Mouse (Mus musculus) gastrocnemius, postnatal 36 days (tissue): Measurements from ENCODE around the gene Gng4. TPM values are rescaled to one million over a fixed set of nuclear protein-coding genes. Genes with fewer than 3 reads are reported as not detected.

Source experiments
- DNase-seq, 2 experiments: peaks; one replicate each; pipeline ENCODE4 v3.0.0; 2022
- intact Hi-C: fragments of 180-260 bp; cut with DNase I; formaldehyde crosslinking; loops from one replicate; pipeline ENCODE4 v1.15.1; 2025
- total RNA-seq, 2 experiments: library from RNA; stranded (reverse); gene quantifications; 2 replicates each; pipeline ENCODE4 v1.2.3; 2021

The Gng4 gene
- total RNA-seq, 2 experiments from 2014 or later, result 0.10 to 0.47 TPM

DNA sequence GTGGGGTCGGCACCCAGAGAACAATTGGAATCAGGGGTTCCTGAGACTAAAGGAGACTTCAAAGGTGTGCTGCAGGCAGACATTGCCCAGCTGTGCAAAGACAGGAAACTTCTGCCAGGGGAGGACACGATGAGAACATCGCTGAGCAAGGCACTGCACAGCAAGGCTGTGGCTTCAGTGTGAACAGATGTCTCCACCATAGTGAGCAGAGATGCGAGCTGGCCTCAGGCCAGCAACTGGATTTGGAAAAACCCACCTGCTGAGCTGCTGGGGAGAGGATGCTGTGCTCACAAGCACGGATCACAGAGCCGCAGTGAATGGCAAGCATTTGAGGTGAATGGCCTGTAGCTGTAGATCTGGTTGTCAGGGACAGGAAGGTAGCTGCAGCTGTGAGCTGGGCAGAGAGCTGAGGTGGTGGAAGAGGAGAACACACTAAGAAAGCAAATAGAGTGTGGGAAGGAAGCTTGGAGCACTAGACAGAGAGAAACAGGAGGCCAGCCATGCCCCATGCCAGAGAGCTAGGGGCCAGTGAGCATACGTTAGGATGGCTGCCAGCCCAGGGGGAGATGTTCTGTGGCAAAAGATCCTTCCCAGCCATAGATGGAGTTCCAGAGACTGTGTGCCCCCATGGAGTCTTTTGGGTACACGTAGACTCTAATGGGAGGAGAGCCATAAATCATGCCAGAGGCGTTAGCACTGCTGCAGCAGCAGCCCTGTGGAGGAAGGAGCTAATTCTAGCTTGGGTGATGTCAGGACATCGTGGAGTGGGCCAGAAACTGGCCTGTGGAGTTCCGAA lies 24.7 kb downstream of the Gng4 start:
- intact Hi-C loops, result no loop called here

DNA sequence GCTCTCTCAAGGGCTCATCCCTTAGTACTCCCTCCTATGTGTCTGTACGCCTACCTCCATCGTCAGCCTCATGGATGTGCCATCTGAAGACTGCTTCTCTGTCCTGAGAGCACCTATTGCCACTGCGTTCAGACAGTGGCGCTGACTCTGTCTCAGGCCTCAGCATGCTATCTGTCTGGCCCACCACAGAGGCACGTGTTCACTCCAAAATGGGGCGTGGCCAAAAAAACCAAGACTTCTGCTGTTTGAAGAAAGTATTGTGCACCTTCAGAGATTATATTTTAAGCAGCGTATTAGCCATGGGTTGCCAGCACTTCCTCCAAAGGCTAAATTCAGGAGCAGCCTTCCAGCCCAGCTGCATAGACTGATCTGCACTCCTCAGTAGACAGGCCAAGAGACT lies 27.0 kb downstream of the Gng4 start:
- no peak for DNase-seq
- intact Hi-C loops, result no loop called here

More for the DNA sequence above, 24.7 kb downstream of the Gng4 start:
- DNase-seq, result no peak

DNA sequence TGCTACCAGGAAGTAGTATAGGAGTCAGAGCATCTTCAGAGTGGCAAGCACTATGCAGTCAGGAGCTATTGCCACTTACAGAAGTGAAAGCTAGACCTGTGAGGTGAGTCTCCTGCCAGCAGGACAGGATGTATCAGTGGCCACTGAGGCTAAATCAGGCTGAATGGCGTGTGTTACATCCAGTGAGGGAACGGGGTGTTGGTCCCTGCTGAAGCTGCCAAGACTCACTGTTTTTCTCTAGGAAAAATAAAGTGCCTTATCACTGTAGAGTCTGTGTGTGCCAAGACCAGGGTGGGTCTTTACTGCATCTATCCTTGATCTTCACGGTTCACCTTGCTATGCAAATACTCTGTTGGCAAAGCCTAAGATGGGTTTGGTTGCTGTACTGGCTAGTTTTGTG lies 34.8 kb downstream of the Gng4 start:
- intact Hi-C loops, result no loop called here
- DNase-seq, result no peak

DNA sequence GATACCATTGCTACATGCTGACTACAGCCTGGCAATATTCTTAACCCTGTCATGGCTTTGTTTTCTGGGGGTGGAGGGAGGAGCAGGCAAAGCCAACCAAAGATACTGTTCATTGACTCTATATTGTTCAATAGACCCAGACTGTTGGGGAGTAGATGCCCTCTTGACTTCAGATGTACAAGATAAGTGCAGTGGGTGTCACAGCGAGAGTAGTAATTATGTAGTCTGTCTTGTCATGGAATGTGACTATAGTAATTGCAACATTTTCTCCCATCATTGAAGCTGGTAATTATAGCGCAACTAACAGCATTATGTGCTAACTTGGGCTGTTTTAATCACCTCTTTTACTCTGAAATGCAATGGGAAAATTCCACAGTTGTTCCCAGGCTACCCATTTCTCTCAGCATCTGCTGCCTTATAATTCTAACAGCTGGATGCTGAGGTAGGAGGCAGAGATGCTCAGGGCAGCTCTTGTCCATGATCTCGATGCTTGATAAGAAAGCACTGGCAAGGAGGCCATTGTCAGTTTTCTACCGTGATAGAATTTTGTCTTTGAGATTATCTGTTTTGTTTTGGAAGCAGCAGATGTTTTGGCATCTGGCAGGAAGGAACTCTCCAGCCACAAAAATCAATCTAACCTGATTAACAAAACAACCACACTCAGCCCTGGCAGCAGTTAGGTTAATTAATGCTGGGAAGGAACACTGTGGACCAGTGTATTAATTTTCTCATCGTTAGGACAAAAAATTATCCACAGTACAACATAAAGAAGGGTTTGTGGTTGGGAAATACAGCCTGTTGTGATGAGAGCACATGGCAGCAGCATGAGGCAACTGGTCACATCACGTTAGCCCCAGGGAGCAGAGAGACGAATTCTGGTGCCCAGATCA lies 36.6 kb downstream of the Gng4 start:
- no peak for DNase-seq
- intact Hi-C loops, result no loop called here

DNA sequence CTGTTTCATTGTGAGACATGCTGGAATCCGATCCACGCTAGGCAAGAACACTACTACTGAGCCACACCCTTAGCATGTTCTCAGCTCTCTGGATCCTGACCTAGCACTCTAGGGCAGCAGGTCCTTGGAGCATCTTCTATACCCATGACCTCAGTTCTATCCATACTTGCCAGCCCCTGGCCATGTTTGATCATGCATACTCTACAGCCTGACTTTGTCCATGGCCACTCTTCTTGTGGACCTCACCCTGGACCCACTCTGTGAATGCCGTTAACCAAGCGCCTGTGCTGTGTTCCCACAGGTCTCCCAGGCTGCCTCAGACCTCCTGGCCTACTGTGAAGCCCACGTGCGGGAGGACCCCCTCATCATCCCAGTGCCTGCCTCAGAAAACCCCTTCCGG lies 41.1 kb downstream of the Gng4 start:
- intact Hi-C loops, result no loop called here
- DNase-seq, result no peak

DNA sequence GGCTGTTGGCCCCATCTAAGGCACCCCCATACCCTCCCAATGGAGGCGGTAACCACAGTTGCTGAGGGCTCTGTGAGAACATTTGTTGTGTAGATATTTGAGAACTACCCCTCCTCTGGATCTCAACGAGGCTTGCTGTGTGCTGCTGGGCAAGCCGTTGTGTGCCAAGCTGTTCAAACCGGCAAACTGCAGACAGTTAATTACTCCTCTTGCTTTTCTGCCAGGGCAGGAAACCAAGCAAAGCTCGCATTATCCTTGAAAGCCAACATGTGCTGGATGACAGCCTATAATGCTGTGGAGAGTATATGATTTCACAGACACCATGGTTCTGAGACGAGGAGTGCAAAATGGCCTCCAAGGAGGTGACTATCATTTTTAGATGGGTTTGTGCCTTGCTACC lies 42.7 kb downstream of the Gng4 start:
- intact Hi-C loops, result no loop called here
- no peak for DNase-seq

DNA sequence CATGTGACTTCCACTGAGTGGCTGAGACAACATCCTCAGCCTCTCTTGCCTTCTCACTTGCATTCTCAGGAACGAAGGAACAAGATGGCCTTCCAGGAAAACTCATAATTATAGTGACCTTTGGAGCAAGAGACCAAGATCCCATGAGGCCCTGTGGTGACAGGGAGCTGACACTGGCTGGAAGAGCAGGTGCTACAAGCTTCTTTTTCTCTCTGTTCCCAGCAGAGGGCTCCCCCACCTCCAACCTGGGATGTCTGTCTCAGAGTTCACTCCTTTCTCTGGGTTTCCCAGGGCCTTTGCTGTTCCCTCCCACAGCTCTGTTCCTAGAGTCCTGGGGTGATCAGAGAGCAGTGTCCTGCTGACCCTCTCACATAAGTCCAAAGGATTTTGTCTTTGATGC lies 44.3 kb downstream of the Gng4 start:
- DNase-seq, result no peak
- intact Hi-C loops, result no loop called here

DNA sequence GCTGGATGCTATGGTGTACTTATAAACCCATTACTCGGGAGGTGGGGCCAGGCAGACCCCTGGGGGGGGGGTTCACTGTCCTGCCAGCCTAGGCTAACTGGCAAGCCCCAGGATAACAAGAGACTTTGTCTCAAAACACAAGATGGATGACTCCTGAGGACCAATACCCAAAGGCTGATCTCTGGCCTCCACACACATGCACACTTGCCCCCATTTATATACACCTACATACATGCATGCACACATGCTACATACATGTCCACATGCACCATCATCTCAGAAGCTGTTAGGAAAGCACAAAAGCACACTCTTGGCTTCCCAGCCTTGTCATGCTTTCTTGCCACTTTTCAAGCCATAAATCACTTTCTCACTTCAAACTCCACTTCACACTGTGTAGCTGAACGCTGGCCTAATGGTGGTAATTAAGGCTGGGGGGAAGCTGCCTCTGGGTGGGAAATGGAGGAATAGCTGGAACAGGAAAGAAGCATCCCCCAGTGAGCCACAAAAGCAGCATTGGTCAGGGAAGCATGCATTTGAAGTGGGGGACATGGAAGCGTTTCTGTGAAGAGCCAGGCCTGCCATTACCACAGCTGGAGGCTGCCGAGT lies 46.7 kb downstream of the Gng4 start:
- DNase-seq, result no peak
- intact Hi-C loops, result loop anchor here (10.0 kb wide), 1 partner anchor 316 kb away; no protein-coding TSS in a partner anchor

DNA sequence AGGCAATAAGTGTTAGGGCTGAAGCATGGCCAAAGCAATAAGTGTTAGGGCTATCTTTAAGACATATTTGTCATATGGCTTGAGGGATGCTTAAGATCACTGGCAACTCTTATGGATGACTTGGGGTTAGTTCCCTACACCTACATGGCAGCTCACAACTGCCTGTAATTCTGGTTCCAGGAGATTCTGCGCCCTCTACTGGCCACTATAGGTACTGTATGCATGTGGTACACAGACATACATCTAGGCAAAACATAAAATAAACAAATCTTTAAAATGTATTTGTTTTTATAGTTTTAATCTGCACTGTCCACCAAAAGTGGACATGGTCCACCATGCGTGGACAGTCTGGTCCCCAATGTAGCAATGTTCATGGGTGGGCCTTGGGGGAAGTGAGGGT lies 51.3 kb downstream of the Gng4 start:
- no peak for DNase-seq
- intact Hi-C loops, result loop anchor here (10.0 kb wide), 1 partner anchor 320 kb away; no protein-coding TSS in a partner anchor

DNA sequence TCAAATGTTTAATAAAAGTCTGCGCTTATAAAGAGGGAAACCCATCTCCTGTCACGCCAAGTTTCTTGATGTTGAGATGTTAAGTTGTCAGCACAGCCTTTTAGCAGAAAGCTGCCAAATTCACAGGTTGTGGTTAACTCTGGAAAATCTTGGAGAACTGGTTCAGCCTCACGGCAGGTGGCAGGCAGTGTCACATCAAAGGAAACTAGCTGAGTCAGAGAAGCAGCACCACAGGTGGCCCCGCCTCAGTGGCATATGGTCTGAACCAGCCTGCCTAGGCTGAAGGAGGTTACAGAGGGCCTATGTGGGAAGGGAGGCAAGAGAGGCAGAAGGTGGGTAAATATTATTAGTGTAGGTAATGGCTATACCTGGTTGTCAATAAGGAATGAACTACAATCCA lies 61.2 kb downstream of the Gng4 start:
- DNase-seq, result no peak

DNA sequence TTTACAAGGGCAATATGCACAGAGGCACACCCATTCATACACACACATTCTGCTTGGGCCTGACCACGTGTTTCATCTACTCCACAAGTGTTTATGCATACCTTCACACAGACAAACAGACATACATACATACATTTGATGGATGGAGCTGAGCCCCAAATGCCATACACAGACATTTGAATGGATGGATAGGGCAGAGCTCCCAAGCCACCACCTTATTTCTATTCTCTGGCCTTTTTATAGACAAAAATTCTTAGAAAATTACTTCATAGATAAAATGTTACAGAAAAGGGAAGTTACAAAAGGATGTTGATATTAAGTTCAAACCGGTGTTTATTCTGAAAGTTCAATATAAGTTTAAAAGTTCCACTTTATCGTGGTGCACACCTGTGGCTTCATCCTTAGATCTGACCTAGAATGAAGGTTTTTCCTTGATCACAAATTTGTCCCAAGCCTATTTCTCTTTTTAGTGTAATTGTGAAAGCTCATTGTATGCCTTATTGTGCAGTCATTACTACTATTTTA lies 63.3 kb downstream of the Gng4 start:
- DNase-seq, result no peak
- intact Hi-C loops, result no loop called here

More for the DNA sequence above, 61.2 kb downstream of the Gng4 start:
- intact Hi-C loops, result no loop called here

DNA sequence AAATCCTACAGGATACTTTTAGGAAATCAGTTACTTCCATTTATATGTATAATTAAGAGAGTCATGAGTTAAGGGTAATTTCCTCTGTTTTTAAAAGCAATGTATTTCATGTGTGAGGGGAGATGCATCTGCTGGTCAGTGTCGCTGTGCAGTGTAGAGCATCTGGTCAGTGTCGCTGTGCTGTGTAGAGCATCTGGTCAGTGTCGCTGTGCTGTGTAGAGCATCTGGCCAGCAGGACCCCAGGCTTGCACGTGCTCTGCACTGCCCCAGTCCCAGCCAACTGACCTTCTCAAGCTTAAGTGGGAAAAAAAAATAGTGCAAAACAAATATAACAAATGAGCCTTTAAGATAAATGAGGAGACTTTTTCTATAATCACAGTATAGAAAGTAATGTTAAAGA lies 73.3 kb downstream of the Gng4 start:
- intact Hi-C loops, result no loop called here
- DNase-seq, result no peak

DNA sequence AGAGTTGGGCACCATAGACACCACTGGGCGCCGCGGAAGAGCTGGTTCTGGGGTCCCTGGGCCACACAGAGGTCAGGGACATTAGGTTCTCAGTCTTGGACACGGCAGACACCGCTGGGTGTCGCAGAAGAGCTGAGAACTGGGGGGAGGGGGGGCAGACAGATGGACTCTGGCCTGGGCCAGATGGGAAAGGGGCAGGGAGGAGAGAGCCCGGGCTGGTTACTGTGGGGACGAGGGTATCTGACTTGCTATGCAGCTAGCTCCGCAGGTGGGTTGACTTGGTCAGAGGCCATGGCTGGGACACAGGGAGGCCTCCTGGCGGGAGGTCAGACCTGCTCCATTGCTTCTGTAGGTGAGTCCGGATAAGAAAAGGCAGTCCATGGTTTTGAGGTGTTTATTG lies 78.5 kb downstream of the Gng4 start:
- DNase-seq, result no peak
- intact Hi-C loops, result no loop called here

DNA sequence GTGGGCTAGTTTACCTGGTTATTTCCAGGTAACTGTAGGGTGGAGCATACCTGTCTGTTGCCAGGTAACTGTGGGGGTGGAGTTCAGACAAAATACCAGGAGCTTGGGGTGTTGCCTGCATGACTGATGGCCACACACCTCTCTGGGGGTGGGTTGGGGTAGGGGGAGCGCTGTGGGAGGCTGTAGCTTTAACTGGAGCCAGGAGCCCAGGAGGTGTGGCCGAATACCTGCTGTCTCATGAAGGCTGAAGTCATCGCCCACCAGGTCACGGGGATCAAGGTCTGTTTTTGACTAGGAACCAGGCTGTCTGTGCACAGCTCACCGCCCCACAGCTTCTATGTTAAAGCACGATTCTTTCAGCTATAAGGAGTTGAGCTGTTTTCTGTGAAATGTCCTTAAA lies 79.1 kb downstream of the Gng4 start:
- no peak for DNase-seq
- intact Hi-C loops, result no loop called here

DNA sequence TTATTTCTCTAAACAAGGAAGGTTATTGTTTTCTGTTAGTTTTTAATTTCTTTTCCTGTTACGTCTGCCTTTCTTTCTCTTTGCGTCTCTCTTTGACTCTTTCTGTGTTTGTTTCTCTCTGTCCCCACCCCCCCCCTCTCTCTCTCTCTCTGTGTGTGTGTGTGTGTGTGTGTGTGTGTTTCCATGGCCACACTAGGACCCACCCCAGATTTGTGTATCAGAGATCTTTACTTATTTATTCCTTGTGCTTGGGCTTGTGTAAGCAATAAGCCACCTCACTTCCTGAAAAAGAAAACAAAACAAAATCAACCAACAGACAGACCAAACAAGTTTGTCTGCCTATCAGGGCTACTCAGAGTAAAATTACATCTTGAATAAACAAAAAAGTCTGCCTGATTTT lies 82.5 kb downstream of the Gng4 start:
- no peak for DNase-seq
- intact Hi-C loops, result no loop called here

DNA sequence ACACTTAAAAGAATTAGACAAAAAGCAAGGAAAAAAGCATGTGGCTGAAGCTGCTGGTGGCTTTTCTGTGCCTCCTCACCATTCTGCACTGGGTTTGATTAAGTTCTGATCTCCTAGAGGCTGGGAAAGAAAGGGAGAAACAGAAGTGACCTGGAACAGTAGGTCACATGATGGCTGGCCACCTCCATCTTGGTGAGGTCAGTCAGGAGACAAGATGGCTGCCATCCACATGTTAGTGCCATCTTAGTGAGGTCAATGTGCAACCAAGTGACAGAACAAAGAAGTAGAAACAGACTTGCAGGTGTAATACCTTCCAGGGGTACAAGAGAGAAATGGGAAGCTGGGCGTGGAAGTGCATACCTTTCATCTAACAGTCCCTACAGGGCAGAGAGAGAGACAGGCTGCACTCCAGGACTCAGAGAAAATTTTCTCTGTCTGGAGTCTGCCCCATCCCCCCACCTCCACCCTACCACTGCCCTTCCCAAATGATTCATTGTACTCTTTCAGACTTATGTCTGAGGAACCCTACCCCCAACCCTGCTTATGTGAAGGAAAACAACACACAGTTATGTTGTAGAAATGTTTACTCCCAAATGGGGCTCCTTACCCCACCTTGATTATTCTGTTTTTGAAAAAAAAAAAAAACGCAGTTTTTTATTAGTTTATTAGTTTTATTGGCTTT lies 83.4 kb downstream of the Gng4 start:
- intact Hi-C loops, result no loop called here
- no peak for DNase-seq

DNA sequence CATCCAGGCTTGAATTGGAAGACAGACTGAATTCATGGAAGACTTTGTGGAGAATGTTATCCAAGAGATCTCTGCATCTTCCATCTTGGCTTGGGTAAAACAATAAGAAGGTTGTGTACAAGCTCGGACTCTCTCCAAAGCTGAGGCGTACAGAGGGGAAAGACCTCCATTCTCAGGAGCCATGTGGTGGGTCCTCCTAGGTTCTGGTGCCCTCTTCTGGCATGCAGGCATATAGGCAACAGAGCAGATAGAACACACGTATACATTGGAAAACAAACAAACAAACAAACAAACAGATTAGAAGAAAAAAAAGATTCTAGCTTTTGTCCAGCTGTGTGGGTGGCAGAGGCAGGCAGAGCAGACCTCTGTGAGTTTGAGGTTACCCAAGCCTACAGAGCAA lies 84.1 kb downstream of the Gng4 start:
- intact Hi-C loops, result no loop called here
- no peak for DNase-seq
